Mouse (Mus musculus): ENCODE measurements around the gene Dgki. TPM values are rescaled to one million over a fixed set of nuclear protein-coding genes. Genes with fewer than 3 reads are reported as not detected.

The Dgki gene
- polyA plus RNA-seq, 1 experiment from 2014 or later = 0.20 TPM

DNA sequence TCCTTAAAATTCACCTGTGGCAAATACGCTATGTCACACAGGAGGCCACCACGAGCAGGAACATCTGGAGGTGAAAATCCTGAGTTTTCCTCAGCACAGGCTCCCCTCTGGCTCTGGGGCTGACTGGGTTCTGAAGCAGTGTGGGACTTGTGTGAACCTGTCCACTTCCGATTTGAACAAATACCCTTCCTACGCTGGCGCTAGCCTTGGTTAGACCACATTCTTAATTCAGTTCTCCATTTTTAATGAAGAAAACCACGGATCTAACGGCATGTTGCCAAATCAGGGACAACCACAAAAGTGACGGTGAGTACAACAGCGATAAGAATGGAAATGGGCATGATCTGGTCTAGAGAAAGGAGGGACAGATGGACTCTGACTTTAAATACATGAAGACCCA lies 15.1 kb downstream of the Dgki start:
- Histone ChIP-seq H3K4me2 (ENCODE audit: low read depth, low read length) (no peak overlapping the region), H3K4me1 (ENCODE audit: control insufficient read depth, low read depth, low read length) (no peaks in the 10 kb centered on the region), H3K36me3 (ENCODE audit: control insufficient read depth, insufficient read depth) (no peaks in the 10 kb centered on the region), H3K27ac (ENCODE audit: low read length) (no peak overlapping the region), H3K9me3 (replicated peaks; ENCODE audit: control insufficient read depth, low read length) (no peaks in the 10 kb centered on the region), H3K9ac (ENCODE audit: low read depth, low read length) (no peak overlapping the region), H3K27me3 (ENCODE audit: control insufficient read depth, insufficient read depth, low read depth, low read length) (no peaks in the 10 kb centered on the region), H3K4me3 (ENCODE audit: low read depth, low read length) (no peak overlapping the region)
- ATAC-seq (ENCODE audit: low read depth) = no peak
- WGBS (ENCODE audit: insufficient replicate concordance) = 50% methylated on average over 9 of the region's 9 CpGs

DNA sequence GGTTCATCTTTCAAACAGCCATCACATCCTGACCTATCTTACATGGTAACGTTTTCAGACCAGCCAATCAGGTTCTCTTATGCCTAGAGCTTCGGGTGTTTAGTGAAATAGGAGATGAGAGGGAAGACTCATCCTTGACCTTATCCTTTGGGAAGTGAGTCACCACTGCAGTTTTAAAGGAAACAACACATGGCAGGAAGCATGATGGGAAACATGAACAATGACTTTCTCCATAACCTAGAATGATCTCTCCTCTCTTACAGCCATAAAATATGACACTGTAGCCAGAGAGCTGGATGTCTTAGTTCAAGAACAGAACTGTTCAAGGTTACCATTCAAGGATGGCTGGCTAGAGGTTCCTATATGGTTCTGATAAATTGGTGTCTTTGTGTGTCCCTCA lies 16.6 kb downstream of the Dgki start:
- H3K9ac ChIP-seq (ENCODE audit: low read depth, low read length) = no peak overlapping the region
- WGBS (ENCODE audit: insufficient replicate concordance) = 40% methylated on average over 2 of the region's 2 CpGs
- H3K36me3 ChIP-seq (ENCODE audit: control insufficient read depth, insufficient read depth) = no peaks in the 10 kb centered on the region
- H3K4me3 ChIP-seq (ENCODE audit: low read depth, low read length) = no peak overlapping the region
- no peaks in the 10 kb centered on the region for H3K4me1 ChIP-seq (ENCODE audit: control insufficient read depth, low read depth, low read length)
- H3K4me2 ChIP-seq (ENCODE audit: low read depth, low read length) = no peak overlapping the region
- no peak for ATAC-seq (ENCODE audit: low read depth)
- no peaks in the 10 kb centered on the region for H3K27me3 ChIP-seq (ENCODE audit: control insufficient read depth, insufficient read depth, low read depth, low read length)
- H3K27ac ChIP-seq (ENCODE audit: low read length) = no peak overlapping the region
- no peaks in the 10 kb centered on the region for H3K9me3 ChIP-seq (replicated peaks; ENCODE audit: control insufficient read depth, low read length)

DNA sequence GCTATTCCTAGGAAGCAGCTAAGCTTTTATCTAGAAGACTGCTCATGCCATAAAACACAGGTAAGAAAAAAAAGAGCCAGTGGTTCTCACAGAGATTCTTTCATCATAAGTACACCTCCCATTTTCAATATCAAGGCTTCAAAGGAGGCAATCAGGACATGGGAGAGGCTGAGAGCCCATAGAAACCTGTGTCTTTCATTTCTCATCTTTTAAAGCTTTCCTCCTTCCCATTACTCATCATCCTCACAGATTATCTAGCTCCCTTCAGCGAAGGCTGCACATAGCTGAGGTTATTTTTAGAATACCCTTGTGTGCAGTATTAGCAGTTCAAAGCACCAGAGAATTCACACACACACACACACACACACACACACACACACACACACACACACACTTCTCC lies 17.3 kb downstream of the Dgki start:
- Histone ChIP-seq H3K9ac (ENCODE audit: low read depth, low read length) (no peak overlapping the region), H3K27ac (ENCODE audit: low read length) (no peak overlapping the region), H3K4me1 (ENCODE audit: control insufficient read depth, low read depth, low read length) (no peaks in the 10 kb centered on the region), H3K4me2 (ENCODE audit: low read depth, low read length) (no peak overlapping the region), H3K4me3 (ENCODE audit: low read depth, low read length) (no peak overlapping the region), H3K27me3 (ENCODE audit: control insufficient read depth, insufficient read depth, low read depth, low read length) (no peaks in the 10 kb centered on the region), H3K36me3 (ENCODE audit: control insufficient read depth, insufficient read depth) (no peaks in the 10 kb centered on the region), H3K9me3 (replicated peaks; ENCODE audit: control insufficient read depth, low read length) (no peaks in the 10 kb centered on the region)
- 50% methylated on average over 1 of the region's 1 CpGs for WGBS (ENCODE audit: insufficient replicate concordance)
- no peak for ATAC-seq (ENCODE audit: low read depth)

DNA sequence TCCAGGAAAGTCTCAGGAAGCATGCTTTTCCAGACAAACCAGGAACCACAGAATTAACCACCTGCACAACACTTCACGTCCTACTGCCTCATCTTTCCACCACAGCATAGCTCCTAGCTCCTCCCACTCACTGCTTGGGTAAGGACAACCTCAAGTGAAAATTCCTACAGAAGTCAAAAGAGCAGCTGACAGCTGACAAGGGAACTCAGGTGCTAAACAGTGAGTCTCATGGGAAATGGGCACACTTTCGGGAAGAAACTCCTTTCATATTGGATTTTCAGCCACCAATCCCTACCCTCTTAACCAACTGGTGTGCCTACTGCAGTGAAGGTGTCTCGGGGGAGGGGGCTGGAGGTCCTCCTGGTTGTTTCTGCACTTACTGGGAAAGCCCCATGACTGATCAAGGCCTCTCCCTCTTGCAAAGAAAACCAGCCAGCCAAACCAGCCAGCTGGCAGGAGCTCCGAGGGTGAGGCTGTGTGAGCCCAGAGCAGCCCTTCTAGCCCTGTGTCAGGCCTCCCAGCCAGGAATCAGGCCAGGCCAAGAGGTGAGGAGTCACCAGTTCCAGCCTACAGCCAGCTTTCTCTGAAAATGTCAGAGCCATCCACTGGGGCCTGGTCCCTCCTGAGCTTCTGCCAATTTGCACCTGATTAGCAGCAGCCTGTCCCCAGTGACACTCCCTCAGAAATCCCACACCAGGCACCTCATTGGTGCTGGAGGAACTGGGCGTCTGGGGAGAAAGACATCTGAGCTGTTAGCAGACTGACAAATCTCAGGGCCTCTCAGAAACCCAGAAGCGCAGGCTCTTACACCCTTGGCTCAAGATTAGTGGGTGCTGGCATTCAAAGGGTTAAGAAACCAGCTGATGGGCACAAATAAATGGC lies 22.9 kb downstream of the Dgki start:
- Histone ChIP-seq H3K4me3 (ENCODE audit: low read depth, low read length) (no peak overlapping the region), H3K4me2 (ENCODE audit: low read depth, low read length) (no peak overlapping the region), H3K9me3 (replicated peaks; ENCODE audit: control insufficient read depth, low read length) (no peaks in the 10 kb centered on the region), H3K9ac (ENCODE audit: low read depth, low read length) (no peak overlapping the region), H3K27ac (ENCODE audit: low read length) (no peak overlapping the region), H3K36me3 (ENCODE audit: control insufficient read depth, insufficient read depth) (no peaks in the 10 kb centered on the region), H3K27me3 (ENCODE audit: control insufficient read depth, insufficient read depth, low read depth, low read length) (no peaks in the 10 kb centered on the region), H3K4me1 (ENCODE audit: control insufficient read depth, low read depth, low read length) (no peaks in the 10 kb centered on the region)
- WGBS (ENCODE audit: insufficient replicate concordance) = 44% methylated on average over 6 of the region's 6 CpGs
- no peak for ATAC-seq (ENCODE audit: low read depth)

DNA sequence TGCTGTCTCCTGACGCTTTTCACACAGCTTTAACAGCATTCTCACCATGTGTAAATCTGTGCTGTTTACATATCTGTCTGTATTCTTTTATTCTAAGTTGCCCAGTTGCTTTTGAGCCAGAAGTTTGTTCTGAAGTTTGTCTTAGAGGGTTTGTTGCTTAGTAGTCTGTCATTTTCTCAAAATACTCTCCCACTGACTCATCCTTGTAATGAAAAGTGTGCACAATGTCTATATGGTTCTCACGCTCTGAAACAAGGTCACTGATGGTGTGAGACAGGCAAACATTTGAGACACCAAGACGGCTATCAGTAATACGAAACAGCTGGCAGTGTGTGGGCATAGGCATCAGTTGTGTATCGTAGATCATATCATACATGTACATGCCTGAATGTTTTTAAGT lies 23.8 kb downstream of the Dgki start:
- Histone ChIP-seq H3K9me3 (replicated peaks; ENCODE audit: control insufficient read depth, low read length) (no peaks in the 10 kb centered on the region), H3K36me3 (ENCODE audit: control insufficient read depth, insufficient read depth) (no peaks in the 10 kb centered on the region), H3K4me3 (ENCODE audit: low read depth, low read length) (no peak overlapping the region), H3K27ac (ENCODE audit: low read length) (no peak overlapping the region), H3K4me1 (ENCODE audit: control insufficient read depth, low read depth, low read length) (no peaks in the 10 kb centered on the region), H3K9ac (ENCODE audit: low read depth, low read length) (no peak overlapping the region), H3K4me2 (ENCODE audit: low read depth, low read length) (no peak overlapping the region), H3K27me3 (ENCODE audit: control insufficient read depth, insufficient read depth, low read depth, low read length) (no peaks in the 10 kb centered on the region)
- no peak for ATAC-seq (ENCODE audit: low read depth)
- 48% methylated on average over 5 of the region's 5 CpGs for WGBS (ENCODE audit: insufficient replicate concordance)

DNA sequence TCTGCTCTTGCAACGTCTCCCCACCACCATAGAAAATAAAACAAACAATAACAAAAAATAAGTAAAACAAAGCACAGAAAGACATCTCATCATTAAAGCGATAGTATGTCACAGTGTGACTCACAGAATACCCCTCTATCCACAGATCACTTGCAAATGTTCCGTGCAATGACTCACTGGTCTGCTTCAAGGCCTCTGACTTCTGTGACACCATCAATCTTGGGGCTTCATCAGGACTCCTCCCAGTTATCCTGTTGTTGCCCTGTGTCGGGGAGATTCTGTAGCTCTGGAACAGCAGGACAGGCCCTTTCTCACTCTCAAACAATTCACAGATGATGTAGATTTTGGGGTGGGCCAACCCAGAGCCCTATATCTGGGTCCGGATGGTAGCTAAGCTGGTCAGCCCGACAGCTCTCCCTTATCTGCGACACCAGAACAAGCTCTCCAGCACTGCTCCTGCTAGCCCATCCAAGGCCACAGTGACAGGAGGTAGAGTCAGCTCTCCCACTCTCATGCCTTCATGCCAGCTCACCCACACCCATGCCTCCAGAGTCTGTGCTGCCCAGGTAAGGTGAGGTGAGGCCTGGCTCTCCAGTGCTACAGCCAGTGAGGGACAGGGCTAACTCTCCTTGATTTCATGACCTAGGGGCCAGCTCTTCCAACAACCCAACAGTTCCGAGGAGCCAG lies 28.9 kb downstream of the Dgki start:
- H3K27me3 ChIP-seq (ENCODE audit: control insufficient read depth, insufficient read depth, low read depth, low read length) = no peaks in the 10 kb centered on the region
- no peak overlapping the region for H3K27ac ChIP-seq (ENCODE audit: low read length)
- no peak for ATAC-seq (ENCODE audit: low read depth)

DNA sequence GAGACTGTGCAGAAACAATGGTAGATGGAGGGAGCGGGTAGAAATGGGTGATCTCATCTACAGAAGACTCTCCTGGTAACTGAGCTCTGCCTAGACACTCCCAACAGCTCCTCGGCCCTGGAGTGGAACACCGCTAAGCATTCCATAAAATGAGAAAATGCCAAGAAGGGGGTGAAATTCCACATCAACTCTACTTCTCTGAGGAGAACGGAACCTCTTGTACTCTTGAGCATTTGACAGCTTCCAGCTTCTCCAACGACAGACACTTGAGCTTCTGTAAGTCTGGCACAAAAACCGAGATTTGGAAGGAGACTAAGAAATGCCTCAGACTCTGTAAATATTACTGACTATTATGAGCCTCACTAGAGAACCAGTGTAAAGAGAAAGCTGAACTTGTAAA lies 31.4 kb downstream of the Dgki start:
- H3K4me3 ChIP-seq (ENCODE audit: low read depth, low read length) = no peak overlapping the region
- no peaks in the 10 kb centered on the region for H3K36me3 ChIP-seq (ENCODE audit: control insufficient read depth, insufficient read depth)
- WGBS (ENCODE audit: insufficient replicate concordance) = 70% methylated on average over 6 of the region's 6 CpGs
- H3K27ac ChIP-seq (ENCODE audit: low read length) = no peak overlapping the region
- H3K4me1 ChIP-seq (ENCODE audit: control insufficient read depth, low read depth, low read length) = no peaks in the 10 kb centered on the region
- peaks cover 3% of the 10 kb centered on the region for H3K9me3 ChIP-seq (replicated peaks; ENCODE audit: control insufficient read depth, low read length)
- ATAC-seq (ENCODE audit: low read depth) = no peak
- no peak overlapping the region for H3K4me2 ChIP-seq (ENCODE audit: low read depth, low read length)
- no peak overlapping the region for H3K9ac ChIP-seq (ENCODE audit: low read depth, low read length)
- H3K27me3 ChIP-seq (ENCODE audit: control insufficient read depth, insufficient read depth, low read depth, low read length) = no peaks in the 10 kb centered on the region

More for the DNA sequence above, 28.9 kb downstream of the Dgki start:
- no peaks in the 10 kb centered on the region for H3K9me3 ChIP-seq (replicated peaks; ENCODE audit: control insufficient read depth, low read length)
- H3K9ac ChIP-seq (ENCODE audit: low read depth, low read length) = no peak overlapping the region
- WGBS (ENCODE audit: insufficient replicate concordance) = 54% methylated on average over 8 of the region's 8 CpGs
- H3K36me3 ChIP-seq (ENCODE audit: control insufficient read depth, insufficient read depth) = no peaks in the 10 kb centered on the region
- no peak overlapping the region for H3K4me2 ChIP-seq (ENCODE audit: low read depth, low read length)
- H3K4me1 ChIP-seq (ENCODE audit: control insufficient read depth, low read depth, low read length) = no peaks in the 10 kb centered on the region
- H3K4me3 ChIP-seq (ENCODE audit: low read depth, low read length) = no peak overlapping the region

DNA sequence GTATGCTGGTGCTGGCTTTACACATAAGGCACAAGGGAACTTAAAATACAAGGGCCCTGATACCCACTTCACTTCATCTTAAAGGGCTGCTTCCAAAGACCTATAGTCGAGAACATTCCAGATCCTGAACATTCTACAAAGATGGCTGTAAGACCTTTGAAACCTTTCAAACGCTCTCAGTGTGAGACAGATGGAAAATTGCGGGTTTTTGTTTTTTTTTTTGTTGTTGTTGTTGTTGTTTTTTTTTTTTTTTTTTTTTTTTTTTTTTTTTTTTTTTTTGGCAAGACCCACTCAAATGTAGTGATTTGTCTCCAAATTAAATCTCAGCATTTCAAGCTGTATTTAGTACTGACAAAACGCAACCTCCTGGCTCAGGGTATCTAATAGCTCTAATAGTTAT lies 32.0 kb downstream of the Dgki start:
- Histone ChIP-seq H3K27ac (ENCODE audit: low read length) (no peak overlapping the region), H3K4me1 (ENCODE audit: control insufficient read depth, low read depth, low read length) (no peaks in the 10 kb centered on the region), H3K9me3 (replicated peaks; ENCODE audit: control insufficient read depth, low read length) (peaks cover 3% of the 10 kb centered on the region), H3K4me3 (ENCODE audit: low read depth, low read length) (no peak overlapping the region), H3K4me2 (ENCODE audit: low read depth, low read length) (no peak overlapping the region), H3K27me3 (ENCODE audit: control insufficient read depth, insufficient read depth, low read depth, low read length) (no peaks in the 10 kb centered on the region), H3K36me3 (ENCODE audit: control insufficient read depth, insufficient read depth) (no peaks in the 10 kb centered on the region), H3K9ac (ENCODE audit: low read depth, low read length) (no peak overlapping the region)
- 64% methylated on average over 4 of the region's 4 CpGs for WGBS (ENCODE audit: insufficient replicate concordance)
- no peak for ATAC-seq (ENCODE audit: low read depth)

DNA sequence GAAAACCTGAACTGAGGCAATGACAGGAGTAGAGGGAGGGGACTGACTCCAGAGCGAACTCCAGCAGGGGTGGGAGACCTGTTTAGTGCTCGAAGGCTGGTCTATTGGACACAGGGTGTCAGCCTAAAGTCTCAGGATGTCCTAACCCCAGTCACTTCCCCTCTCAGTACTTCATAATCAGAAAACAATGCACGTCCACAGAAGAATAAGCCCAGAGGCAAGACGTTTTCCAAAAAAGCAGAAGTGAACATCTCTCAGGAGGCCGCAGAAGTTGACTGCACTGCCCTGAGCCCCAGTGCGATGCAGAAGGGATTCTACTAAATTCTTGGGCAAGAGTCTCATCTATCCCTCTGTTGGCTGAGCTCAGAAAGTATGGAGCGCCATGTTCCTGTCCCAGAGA lies 37.5 kb downstream of the Dgki start:
- Histone ChIP-seq H3K4me3 (ENCODE audit: low read depth, low read length) (no peak overlapping the region), H3K9me3 (replicated peaks; ENCODE audit: control insufficient read depth, low read length) (peaks cover 3% of the 10 kb centered on the region), H3K27ac (ENCODE audit: low read length) (no peak overlapping the region), H3K4me2 (ENCODE audit: low read depth, low read length) (no peak overlapping the region), H3K36me3 (ENCODE audit: control insufficient read depth, insufficient read depth) (no peaks in the 10 kb centered on the region), H3K27me3 (ENCODE audit: control insufficient read depth, insufficient read depth, low read depth, low read length) (no peaks in the 10 kb centered on the region), H3K9ac (ENCODE audit: low read depth, low read length) (no peak overlapping the region), H3K4me1 (ENCODE audit: control insufficient read depth, low read depth, low read length) (no peaks in the 10 kb centered on the region)
- peak; percentile 16; the same call in 1 of the 2 replicates for ATAC-seq (ENCODE audit: low read depth)
- 16% methylated on average over 7 of the region's 7 CpGs for WGBS (ENCODE audit: insufficient replicate concordance)
